Comparison of ENCODE assay signal across 13 mouse cellular contexts in genomic region chr3:81535448-81536205, GRCm38 (mm10).
DNase-seq lines count a peak whose midpoint lies in the region; ATAC-seq lines count a peak whose summit lies in the region.
"Had no signal": no experiment of that assay in that cellular context is flagged by ENCODE, and none has a peak within 500 bp of the region (broad histone marks: within the 10 kb centered on the region; RNA-seq: fewer than 3 reads in every experiment).

No protein-coding gene starts in this region.

- intact Hi-C loops in left cerebral cortex, postnatal 25 days (cut with DNase I) = no loop called here

- 40% methylated on average over 4 of the region's 4 CpGs for whole genome bisulfite sequencing in kidney, embryonic 15.5 days
- 78% methylated on average over 4 of the region's 4 CpGs for WGBS in embryonic facial prominence, embryonic 11.5 days
- 59% methylated on average over 4 of the region's 4 CpGs for WGBS in liver, embryonic 13.5 days (ENCODE audit: insufficient replicate concordance)

- no peaks in the 10 kb centered on the region for H3K27me3 ChIP-seq in kidney, embryonic 15.5 days
- no peaks in the 10 kb centered on the region for H3K27me3 ChIP-seq in embryonic facial prominence, embryonic 11.5 days (ENCODE audit: control insufficient read depth, insufficient read depth, low read length)
- H3K27me3 ChIP-seq in liver, embryonic 13.5 days = no peaks in the 10 kb centered on the region
- H3K27me3 ChIP-seq: heart, embryonic 15.5 days had no signal

- no peak overlapping the region for H3K4me2 ChIP-seq in kidney, embryonic 15.5 days
- H3K4me2 ChIP-seq in embryonic facial prominence, embryonic 11.5 days (ENCODE audit: low read depth, low read length) = no peak overlapping the region
- no peak overlapping the region for H3K4me2 ChIP-seq in liver, embryonic 13.5 days
- H3K4me2 ChIP-seq: heart, embryonic 15.5 days had no signal

- no peaks in the 10 kb centered on the region for H3K9me3 ChIP-seq in kidney, embryonic 15.5 days (replicated peaks)
- H3K9me3 ChIP-seq in embryonic facial prominence, embryonic 11.5 days (replicated peaks; ENCODE audit: control insufficient read depth, low read length) = no peaks in the 10 kb centered on the region
- H3K9me3 ChIP-seq in liver, embryonic 13.5 days (replicated peaks) = no peaks in the 10 kb centered on the region
- H3K9me3 ChIP-seq: heart, embryonic 15.5 days had no signal

- H3K4me1 ChIP-seq in kidney, embryonic 15.5 days = no peaks in the 10 kb centered on the region
- no peaks in the 10 kb centered on the region for H3K4me1 ChIP-seq in embryonic facial prominence, embryonic 11.5 days (ENCODE audit: control insufficient read depth, insufficient read depth, low read length)
- H3K4me1 ChIP-seq in liver, embryonic 13.5 days (replicated peaks) = no peaks in the 10 kb centered on the region
- H3K4me1 ChIP-seq: heart, embryonic 15.5 days had no signal

- no peak for DNase-seq in kidney, postnatal 14 days
- DNase-seq in adrenal gland, adult 8-10 months = peak; percentile 45
- DNase-seq in embryonic facial prominence, embryonic 11.5 days (ENCODE audit: low spot score) = peak; percentile 19
- DNase-seq in liver, embryonic 13.5 days = no peak
- DNase-seq in thymus, postnatal 25 days = no peak
- DNase-seq in thymus, postnatal 36 days = no peak
- DNase-seq in left cerebral cortex, postnatal 25 days (ENCODE audit: low spot score in 2 of 2) = no peak
- DNase-seq: cerebellum, postnatal 10 days; lung, postnatal 10 days had no signal

- no peak overlapping the region for H3K4me3 ChIP-seq in kidney, embryonic 15.5 days (replicated peaks)
- H3K4me3 ChIP-seq in embryonic facial prominence, embryonic 11.5 days (ENCODE audit: low read depth, low read length) = no peak overlapping the region
- H3K4me3 ChIP-seq in liver, embryonic 13.5 days (replicated peaks) = no peak overlapping the region
- H3K4me3 ChIP-seq: heart, embryonic 15.5 days had no signal

- H3K27ac ChIP-seq in kidney, embryonic 15.5 days = peak overlapping the region; percentile 45; the same call in 1 of the 2 replicates
- H3K27ac ChIP-seq in embryonic facial prominence, embryonic 11.5 days (replicated peaks; ENCODE audit: low read depth, low read length) = no peak overlapping the region
- no peak overlapping the region for H3K27ac ChIP-seq in liver, embryonic 13.5 days
- H3K27ac ChIP-seq: heart, embryonic 15.5 days; hindbrain, postnatal 0 days had no signal

- no peak overlapping the region for H3K9ac ChIP-seq in kidney, embryonic 15.5 days
- H3K9ac ChIP-seq in embryonic facial prominence, embryonic 11.5 days (replicated peaks; ENCODE audit: low read length) = no peak overlapping the region
- no peak overlapping the region for H3K9ac ChIP-seq in liver, embryonic 13.5 days
- H3K9ac ChIP-seq: heart, embryonic 15.5 days had no signal

- H3K36me3 ChIP-seq in kidney, embryonic 15.5 days = no peaks in the 10 kb centered on the region
- H3K36me3 ChIP-seq in embryonic facial prominence, embryonic 11.5 days (replicated peaks; ENCODE audit: control insufficient read depth, insufficient read depth, low read depth, low read length) = no peaks in the 10 kb centered on the region
- no peaks in the 10 kb centered on the region for H3K36me3 ChIP-seq in liver, embryonic 13.5 days
- H3K36me3 ChIP-seq: heart, embryonic 15.5 days had no signal

- peak; percentile 86 for ATAC-seq in kidney, embryonic 15.5 days (replicated peaks; ENCODE audit: low FRiP score)
- ATAC-seq in embryonic facial prominence, embryonic 11.5 days (replicated peaks; ENCODE audit: insufficient number of reproducible peaks, low FRiP score, low TSS enrichment, low read depth) = 0 out of 2 replicates have a peak, but pooled peaks have one; percentile 59
- ATAC-seq in liver, embryonic 13.5 days (ENCODE audit: low read depth) = peak; percentile 41; the same call in 1 of the 2 replicates
- ATAC-seq: hindbrain, postnatal 0 days; midbrain, embryonic 16.5 days had no signal

Comparison
In these comparisons a context has a peak if more than half of its experiments do, and no peak if none do; other contexts are left out.
1. DNase-seq: peak in adrenal gland, adult 8-10 months (single experiment) and embryonic facial prominence, embryonic 11.5 days (single experiment); none in kidney, postnatal 14 days (single experiment), liver, embryonic 13.5 days (single experiment), thymus, postnatal 25 days (single experiment), thymus, postnatal 36 days (0 of 2) and left cerebral cortex, postnatal 25 days (0 of 2).
2. Peak in every context shown above with its lines, with median percentiles within 50 percentile points of each other: ATAC-seq.